Mouse (Mus musculus): ENCODE data around the gene Nit2.
"Not testable (repeated sequence)": the region's sequence is repeated elsewhere in the genome, so short reads cannot be mapped to it uniquely, and the experiment has no call there.

Gene Nit2

GRCm38 (mm10) chr16:57166611-57167513 lies at the start of gene Nit2:
TSS of gene Nit2 (minus strand) at chr16:57167341.
- peak; percentile 91 for DNase-seq (ENCODE audit: low read depth, low spot score)

- DNase-seq (ENCODE audit: low read depth, low spot score), result no peak
These were observed 48.8 kb upstream of the Nit2 start for GRCm38 (mm10) chr16:57215957-57216356.

GRCm38 (mm10) chr16:57211037-57211436 lies 43.9 kb upstream of the Nit2 start:
- DNase-seq (ENCODE audit: low read depth, low spot score), result no peak

- DNase-seq (ENCODE audit: low read depth, low spot score), result no peak
These were observed 41.2 kb upstream of the Nit2 start for GRCm38 (mm10) chr16:57208342-57208741.

GRCm38 (mm10) chr16:57197281-57197680 lies 30.1 kb upstream of the Nit2 start:
- DNase-seq (ENCODE audit: low read depth, low spot score), result no peak

- no peak for DNase-seq (ENCODE audit: low read depth, low spot score)
These were observed 29.4 kb upstream of the Nit2 start for GRCm38 (mm10) chr16:57196590-57196989.

GRCm38 (mm10) chr16:57191214-57191613 lies 24.1 kb upstream of the Nit2 start:
- DNase-seq (ENCODE audit: low read depth, low spot score), result no peak

GRCm38 (mm10) chr16:57190390-57190789 lies 23.2 kb upstream of the Nit2 start:
- no peak for DNase-seq (ENCODE audit: low read depth, low spot score)

- DNase-seq (ENCODE audit: low read depth, low spot score), result peak; percentile 79
These were observed 22.4 kb upstream of the Nit2 start for GRCm38 (mm10) chr16:57189493-57189892.

GRCm38 (mm10) chr16:57186618-57187017 lies 19.5 kb upstream of the Nit2 start:
- DNase-seq (ENCODE audit: low read depth, low spot score), result no peak

GRCm38 (mm10) chr16:57182037-57182436 lies 14.9 kb upstream of the Nit2 start:
- DNase-seq (ENCODE audit: low read depth, low spot score), result no peak

- DNase-seq (ENCODE audit: low read depth, low spot score), result no peak
These were observed 14.0 kb upstream of the Nit2 start for GRCm38 (mm10) chr16:57181180-57181579.

GRCm38 (mm10) chr16:57177664-57178063 lies 10.5 kb upstream of the Nit2 start:
- no peak for DNase-seq (ENCODE audit: low read depth, low spot score)

GRCm38 (mm10) chr16:57177254-57177653 lies 10.1 kb upstream of the Nit2 start:
- peak; percentile 77 for DNase-seq (ENCODE audit: low read depth, low spot score)

GRCm38 (mm10) chr16:57176276-57176675 lies 9.1 kb upstream of the Nit2 start:
- DNase-seq (ENCODE audit: low read depth, low spot score), result no peak

- DNase-seq (ENCODE audit: low read depth, low spot score), result no peak
These were observed 8.6 kb upstream of the Nit2 start for GRCm38 (mm10) chr16:57175751-57176150.

GRCm38 (mm10) chr16:57174480-57174879 lies 7.3 kb upstream of the Nit2 start:
- not testable (repeated sequence) for DNase-seq (ENCODE audit: low read depth, low spot score)

GRCm38 (mm10) chr16:57171570-57171969 lies 4.4 kb upstream of the Nit2 start:
- no peak for DNase-seq (ENCODE audit: low read depth, low spot score)

- DNase-seq (ENCODE audit: low read depth, low spot score), result no peak
These were observed 4.0 kb upstream of the Nit2 start for GRCm38 (mm10) chr16:57171161-57171560.

GRCm38 (mm10) chr16:57168236-57168635 lies 1.1 kb upstream of the Nit2 start:
- DNase-seq (ENCODE audit: low read depth, low spot score), result no peak

- no peak for DNase-seq (ENCODE audit: low read depth, low spot score)
These were observed 372 bp upstream of the Nit2 start for GRCm38 (mm10) chr16:57167514-57167912.

- DNase-seq (ENCODE audit: low read depth, low spot score), result no peak
These were observed 1.1 kb downstream of the Nit2 start for GRCm38 (mm10) chr16:57166086-57166485.

- DNase-seq (ENCODE audit: low read depth, low spot score), result no peak
These were observed 2.0 kb downstream of the Nit2 start for GRCm38 (mm10) chr16:57165157-57165556.
